Mouse (Mus musculus): ENCODE results near the gene Igfbp2. TPM values are rescaled to one million over a fixed set of nuclear protein-coding genes. Genes with fewer than 3 reads are reported as not detected.

Igfbp2 gene
- total RNA-seq, 2 experiments from 2014 or later: 2.5 to 3.1 TPM

DNA sequence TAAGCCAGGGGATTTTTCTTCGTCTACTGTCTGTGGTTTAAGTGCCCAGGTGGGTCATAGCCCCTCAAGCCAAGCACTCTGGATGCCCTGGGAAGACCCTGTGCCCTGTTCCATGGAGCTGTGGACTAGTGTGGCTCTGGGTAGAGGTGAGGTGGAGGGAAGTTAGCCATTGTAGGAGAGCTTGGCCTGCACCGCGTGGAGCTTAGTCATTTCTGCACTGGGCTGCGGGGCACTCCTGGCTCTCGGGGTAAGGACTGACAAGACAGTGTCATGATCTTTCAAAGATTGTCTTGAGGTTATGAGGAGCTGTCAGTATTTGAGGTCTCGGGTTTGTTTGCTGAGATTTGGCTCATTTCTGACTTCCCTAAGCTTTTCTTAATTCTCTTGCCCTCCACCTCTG, 20.4 kb downstream of the Igfbp2 start:
- no peak for DNase-seq
- intact Hi-C loops (cut with DNase I; ENCODE audit: low total_unique reads): no loop called here

- intact Hi-C loops (cut with DNase I; ENCODE audit: low total_unique reads): no loop called here
- no peak for DNase-seq
Measured at GRCm38 (mm10) chr1:72847849-72848380, 23.6 kb downstream of the Igfbp2 start.

DNA sequence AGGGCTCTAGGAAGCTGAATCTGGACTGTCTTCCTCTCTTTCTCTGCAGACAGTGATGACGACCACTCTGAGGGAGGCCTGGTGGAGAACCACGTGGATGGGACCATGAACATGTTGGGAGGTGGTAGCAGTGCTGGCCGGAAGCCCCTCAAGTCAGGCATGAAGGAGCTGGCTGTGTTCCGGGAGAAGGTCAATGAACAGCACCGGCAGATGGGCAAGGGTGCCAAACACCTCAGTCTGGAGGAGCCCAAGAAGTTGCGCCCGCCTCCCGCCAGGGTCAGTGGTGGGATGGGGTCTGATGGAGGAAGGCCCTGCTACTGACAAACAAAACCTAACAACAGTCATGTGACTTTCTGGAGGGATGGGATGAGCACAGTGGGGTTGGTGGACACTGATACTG, 24.7 kb downstream of the Igfbp2 start:
- no peak for DNase-seq
- intact Hi-C loops (cut with DNase I; ENCODE audit: low total_unique reads): no loop called here

- no peak for DNase-seq
- intact Hi-C loops (cut with DNase I; ENCODE audit: low total_unique reads): loop anchor here (2.0 kb wide), 1 partner anchor 133 kb away; no protein-coding TSS in a partner anchor
Measured at GRCm38 (mm10) chr1:72853759-72854158, 29.5 kb downstream of the Igfbp2 start.

DNA sequence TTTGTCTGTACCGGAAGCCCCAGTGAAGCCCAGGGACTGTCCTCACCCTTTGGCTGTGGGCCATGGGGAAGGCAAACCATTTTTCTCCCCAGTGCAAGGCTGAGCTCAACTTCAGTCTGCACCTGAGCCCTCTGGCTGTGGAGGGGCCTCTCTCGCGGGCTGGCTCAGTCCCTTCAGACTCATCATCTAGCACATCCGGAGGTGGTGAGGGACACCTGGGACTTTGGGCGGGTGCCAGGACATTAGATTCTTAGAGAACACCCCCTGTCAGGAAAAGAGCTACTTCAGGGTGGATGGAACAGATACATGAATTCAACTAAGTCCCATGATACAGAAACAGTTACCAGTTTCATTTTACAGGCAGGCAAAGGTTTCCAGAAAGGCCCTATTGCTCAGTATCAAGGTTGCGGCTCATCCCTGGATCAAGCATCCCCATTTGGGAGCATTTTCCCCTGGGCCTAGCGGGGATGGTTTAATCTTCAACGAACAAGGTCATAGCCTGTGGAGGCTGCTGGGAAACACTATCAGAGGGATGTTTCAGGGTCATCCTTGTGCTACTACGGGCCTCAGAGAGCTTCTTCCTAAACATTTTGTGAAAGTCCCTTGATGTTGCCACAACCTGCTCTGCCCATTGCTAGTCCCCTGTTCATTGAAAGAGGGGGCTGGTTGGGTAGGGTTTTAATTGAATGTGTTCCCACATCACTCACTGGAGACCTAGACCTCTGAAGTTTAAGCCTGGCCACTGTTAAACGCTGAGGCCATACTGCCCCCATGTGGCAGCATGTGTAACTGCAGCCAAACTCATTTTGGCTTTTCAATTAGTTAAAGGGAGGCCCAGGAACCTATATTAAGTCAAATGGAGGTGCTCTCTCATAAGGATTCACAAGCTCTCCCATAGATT, 30.3 kb downstream of the Igfbp2 start:
- no peak for DNase-seq
- intact Hi-C loops (cut with DNase I; ENCODE audit: low total_unique reads): loop anchor here (2.0 kb wide), 1 partner anchor 134 kb away; no protein-coding TSS in a partner anchor

- intact Hi-C loops (cut with DNase I; ENCODE audit: low total_unique reads): loop anchor here (2.0 kb wide), 1 partner anchor 135 kb away; no protein-coding TSS in a partner anchor
- no peak for DNase-seq
Measured at GRCm38 (mm10) chr1:72855729-72856128, 31.4 kb downstream of the Igfbp2 start.

DNA sequence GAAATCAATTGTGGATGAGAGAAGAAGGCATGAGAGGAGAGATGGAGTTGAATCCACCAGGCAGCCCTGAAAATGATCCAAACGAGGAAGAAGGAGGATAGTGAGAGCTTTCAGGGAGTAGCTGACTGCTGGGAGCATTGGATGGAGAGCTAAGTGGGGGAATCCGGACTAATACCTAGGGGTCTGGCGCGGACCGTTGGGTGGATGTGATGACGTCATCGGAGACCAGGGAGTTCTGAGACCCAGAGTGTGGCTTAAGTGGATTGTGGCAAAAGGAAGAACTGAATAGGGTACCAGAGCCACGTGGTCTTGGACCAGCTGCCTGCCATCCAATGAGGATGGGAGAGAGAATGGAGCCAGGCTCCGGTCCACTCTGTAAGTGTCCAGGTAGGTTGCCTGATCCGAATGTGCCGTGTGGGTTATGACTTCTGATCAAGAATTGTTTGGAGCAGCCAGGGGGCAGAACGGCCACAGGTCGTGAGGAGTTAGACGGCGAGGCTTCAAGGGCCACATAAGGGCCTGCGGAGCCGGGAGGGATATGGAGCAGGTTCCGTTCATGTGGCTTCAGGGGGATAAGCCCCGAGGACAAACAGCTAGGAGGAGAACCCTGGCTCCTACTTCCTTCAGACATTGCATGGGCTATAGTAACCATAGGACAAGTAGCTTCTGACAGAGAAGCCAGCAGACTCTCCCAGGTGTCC, 32.1 kb downstream of the Igfbp2 start:
- intact Hi-C loops (cut with DNase I; ENCODE audit: low total_unique reads): no loop called here
- DNase-seq: no peak

- intact Hi-C loops (cut with DNase I; ENCODE audit: low total_unique reads): no loop called here
Measured at GRCm38 (mm10) chr1:72857142-72857541, 32.8 kb downstream of the Igfbp2 start.

GRCm38 (mm10) chr1:72857631-72858030, 33.3 kb downstream of the Igfbp2 start:
- no peak for DNase-seq
- intact Hi-C loops (cut with DNase I; ENCODE audit: low total_unique reads): no loop called here

More at GRCm38 (mm10) chr1:72857142-72857541, 32.8 kb downstream of the Igfbp2 start:
- no peak for DNase-seq

GRCm38 (mm10) chr1:72858286-72858685, 34.0 kb downstream of the Igfbp2 start:
- DNase-seq: no peak
- intact Hi-C loops (cut with DNase I; ENCODE audit: low total_unique reads): no loop called here

DNA sequence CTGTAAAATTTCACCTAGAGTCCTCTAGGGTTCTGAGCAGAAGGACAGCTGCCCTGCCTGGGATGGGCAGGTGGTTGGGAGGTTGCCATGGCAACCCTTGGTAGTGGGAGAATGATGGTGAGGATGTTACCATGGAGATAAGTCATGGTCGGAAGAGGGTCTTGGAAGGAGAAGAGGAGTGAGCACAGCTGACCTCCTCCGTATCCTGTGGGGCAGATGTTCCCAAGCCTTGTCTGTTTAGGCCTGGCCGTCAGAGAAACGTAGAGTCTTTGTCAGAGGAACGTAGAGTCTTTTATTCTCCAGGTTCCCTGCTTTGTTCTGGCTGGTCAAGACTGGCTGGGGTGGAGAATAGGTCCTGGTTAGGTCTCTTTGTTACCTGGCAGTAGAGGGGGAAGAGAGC, 34.6 kb downstream of the Igfbp2 start:
- intact Hi-C loops (cut with DNase I; ENCODE audit: low total_unique reads): no loop called here
- DNase-seq: no peak

DNA sequence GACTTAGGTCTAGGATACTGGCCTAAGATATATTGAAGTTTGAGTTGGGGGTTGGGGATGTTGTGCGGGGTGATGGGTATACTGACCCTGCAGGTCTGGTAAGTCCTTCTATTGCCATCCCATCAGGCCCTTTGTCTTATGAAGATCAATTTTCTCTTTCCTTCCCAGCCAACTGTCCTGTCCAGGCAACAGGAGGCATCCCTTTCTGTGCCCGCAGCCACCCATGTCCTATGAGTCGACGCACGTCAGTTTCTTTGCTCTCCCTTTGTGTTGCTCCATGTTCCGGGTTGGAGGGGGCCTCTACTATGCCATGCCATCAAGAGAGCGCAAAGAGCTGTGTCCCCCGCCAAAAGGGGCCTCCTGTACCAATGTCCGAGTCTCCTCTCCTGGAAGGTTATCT, 35.7 kb downstream of the Igfbp2 start:
- no peak for DNase-seq
- intact Hi-C loops (cut with DNase I; ENCODE audit: low total_unique reads): no loop called here

GRCm38 (mm10) chr1:72860502-72860901, 36.2 kb downstream of the Igfbp2 start:
- no peak for DNase-seq
- intact Hi-C loops (cut with DNase I; ENCODE audit: low total_unique reads): no loop called here

DNA sequence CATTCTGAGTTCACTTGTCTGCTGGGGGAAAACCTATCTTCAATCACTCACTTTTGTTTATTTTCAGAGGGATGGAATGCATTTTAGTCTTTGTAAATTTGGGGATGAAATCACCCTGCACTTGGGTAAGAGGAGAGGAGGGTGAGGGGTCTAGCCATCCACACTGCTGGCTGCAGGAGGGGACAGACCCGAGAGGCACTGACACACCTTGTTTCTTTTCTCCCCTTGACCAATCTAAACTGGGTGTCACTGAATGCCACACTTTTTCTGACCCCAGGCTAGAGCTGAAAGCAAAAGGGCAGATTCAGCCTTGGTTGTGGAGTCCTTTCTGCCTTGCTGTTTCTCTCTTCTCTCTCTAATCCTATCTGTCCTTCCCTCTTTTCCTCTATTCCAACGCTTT, 37.4 kb downstream of the Igfbp2 start:
- intact Hi-C loops (cut with DNase I; ENCODE audit: low total_unique reads): no loop called here

DNA sequence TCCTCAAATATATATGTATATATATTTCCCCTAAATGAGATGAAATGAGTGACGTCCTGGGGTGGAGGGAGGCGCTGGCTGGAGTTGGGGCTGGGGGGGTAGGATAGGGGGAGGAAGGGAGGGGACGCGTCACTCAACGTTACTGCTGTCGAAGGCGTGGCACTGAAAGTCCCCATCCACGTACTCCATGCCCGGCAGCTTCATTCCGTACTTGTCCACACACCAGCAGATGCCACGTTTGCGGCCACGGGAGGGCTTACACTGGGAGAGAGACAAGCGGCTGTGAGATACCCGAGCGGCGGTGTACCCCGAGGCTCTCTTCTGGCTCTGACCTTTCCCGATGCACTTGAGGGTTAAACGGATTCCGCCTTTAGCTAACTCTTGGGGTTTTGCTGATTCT, 37.9 kb downstream of the Igfbp2 start:
- intact Hi-C loops (cut with DNase I; ENCODE audit: low total_unique reads): no loop called here
- DNase-seq: no peak

More for the DNA sequence above, 37.4 kb downstream of the Igfbp2 start:
- no peak for DNase-seq

GRCm38 (mm10) chr1:72863692-72864091, 39.4 kb downstream of the Igfbp2 start:
- no peak for DNase-seq
- intact Hi-C loops (cut with DNase I; ENCODE audit: low total_unique reads): no loop called here

DNA sequence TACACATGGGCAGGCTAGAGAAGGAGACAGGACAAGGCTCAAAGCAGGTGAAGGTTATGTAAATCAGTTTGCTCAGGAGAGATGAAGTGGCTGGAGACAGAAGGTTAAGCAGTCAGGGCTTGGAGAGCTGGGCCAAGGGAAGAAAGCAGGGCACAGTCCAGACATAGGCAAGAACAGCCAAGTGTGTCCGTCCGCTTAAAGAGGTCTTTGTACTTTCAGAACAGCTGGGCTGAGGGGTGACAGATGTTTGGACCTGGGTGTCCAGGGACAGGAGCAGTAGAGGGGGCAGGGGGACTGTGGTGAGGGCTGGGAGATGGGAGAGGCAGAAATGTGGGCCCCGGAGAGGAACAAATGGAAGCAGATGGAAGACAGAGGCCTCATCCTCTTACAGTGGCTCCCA, 40.0 kb downstream of the Igfbp2 start:
- no peak for DNase-seq
- intact Hi-C loops (cut with DNase I; ENCODE audit: low total_unique reads): no loop called here

GRCm38 (mm10) chr1:72865900-72866299, 41.6 kb downstream of the Igfbp2 start:
- peak; percentile 69 for DNase-seq

GRCm38 (mm10) chr1:72866417-72866816, 42.1 kb downstream of the Igfbp2 start:
- intact Hi-C loops (cut with DNase I; ENCODE audit: low total_unique reads): loop anchor here (5.0 kb wide), 1 partner anchor 961 kb away; no protein-coding TSS in a partner anchor
- no peak for DNase-seq

More at GRCm38 (mm10) chr1:72865900-72866299, 41.6 kb downstream of the Igfbp2 start:
- intact Hi-C loops (cut with DNase I; ENCODE audit: low total_unique reads): loop anchor here (5.0 kb wide), 1 partner anchor 961 kb away; no protein-coding TSS in a partner anchor

DNA sequence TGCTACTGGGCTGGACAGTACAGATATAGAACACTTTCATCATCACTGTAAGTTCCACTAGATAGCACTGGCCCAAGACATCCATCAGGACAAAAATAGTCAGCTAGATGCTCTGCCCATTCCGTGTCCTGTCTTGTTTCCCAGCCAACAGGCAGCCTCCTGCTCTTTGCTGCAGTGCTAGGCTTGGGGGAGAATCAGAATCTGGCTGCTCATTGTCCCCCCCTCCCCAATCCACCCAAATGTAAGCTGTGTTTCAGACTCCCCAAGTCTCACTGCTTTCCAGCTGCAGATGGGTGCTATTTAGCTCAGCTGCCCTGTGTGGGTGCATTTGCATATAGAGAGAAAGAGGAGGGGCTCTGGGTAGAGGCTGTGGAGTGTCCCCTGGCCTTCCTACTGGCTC, 43.0 kb downstream of the Igfbp2 start:
- DNase-seq: no peak
- intact Hi-C loops (cut with DNase I; ENCODE audit: low total_unique reads): loop anchor here (5.0 kb wide), 1 partner anchor 960 kb away; no protein-coding TSS in a partner anchor

Data from gastrocnemius, postnatal 14 days (tissue).